Mouse (Mus musculus) gastrocnemius, postnatal 36 days (tissue): Measurements from ENCODE around the gene Tkfc. TPM values are rescaled to one million over a fixed set of nuclear protein-coding genes. Genes with fewer than 3 reads are reported as not detected.
A peak's percentile ranks its signal among the peaks of the same experiment; 100 is the strongest.

ENCODE experiments used
- DNase-seq, 2 experiments: peaks; one replicate each; pipeline ENCODE4 v3.0.0; 2022
- intact Hi-C: fragments of 180-260 bp; cut with DNase I; formaldehyde crosslinking; loops from one replicate; pipeline ENCODE4 v1.15.1; 2025
- long read RNA-seq, 2 experiments: library from polyadenylated mRNA; stranded (forward); transcript quantifications; one replicate each; pipeline ENCODE4 v2.0.0; 2021
- total RNA-seq, 2 experiments: library from RNA; stranded (reverse); gene quantifications; 2 replicates each; pipeline ENCODE4 v1.2.3; 2021

Tkfc gene
- 1 to 10 TPM; 2.4 to 4.0 TPM for total RNA-seq
- long read RNA-seq, experiment 1, partial matches to known transcripts, result 0 of 3 reads
- long read RNA-seq, experiment 1, other reads (novel, unspliced or antisense), result 3 of 3 reads
- long read RNA-seq, experiment 2, partial matches to known transcripts, result 0 of 6 reads
- long read RNA-seq, experiment 2, other reads (novel, unspliced or antisense), result 5 of 6 reads

DNA sequence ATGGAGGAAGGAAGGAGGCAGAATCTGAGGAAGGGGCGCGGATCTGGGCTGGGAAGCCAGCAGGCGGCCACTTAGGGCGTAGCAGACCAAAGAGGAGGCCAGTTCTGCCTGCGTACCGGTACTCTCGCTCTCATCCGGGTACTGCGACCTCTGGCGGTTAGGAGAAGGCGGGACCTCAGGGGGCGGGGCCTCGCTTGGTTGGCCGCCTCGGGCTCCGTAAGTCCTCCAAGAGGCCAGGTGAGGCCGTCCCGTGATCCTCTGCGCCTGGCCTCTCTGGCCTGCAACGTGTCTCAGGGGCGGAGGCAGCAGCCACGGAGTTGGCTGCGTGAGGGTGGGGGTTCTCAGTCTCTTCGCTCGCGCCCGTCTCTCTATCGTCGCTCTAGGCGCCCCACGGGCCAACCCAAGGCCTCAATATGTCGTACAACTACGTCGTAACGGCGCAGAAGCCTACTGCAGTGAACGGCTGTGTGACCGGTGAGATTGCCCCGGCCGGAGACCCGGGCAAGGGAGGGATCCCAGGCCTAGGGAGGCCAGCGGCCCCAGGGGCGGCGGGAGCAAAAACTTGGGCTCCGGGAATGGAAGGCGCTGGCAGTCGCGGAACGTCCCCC, at the start of gene Tkfc, which contains the start of gene Ddb1:
Tkfc (minus strand) TSS at position 362 of the 608 bp plus-strand sequence.
Ddb1 (plus strand) TSS at position 35 of the 608 bp plus-strand sequence.
- intact Hi-C loops, result no loop called here
- DNase-seq, result peak; percentile 98 to 99

DNA sequence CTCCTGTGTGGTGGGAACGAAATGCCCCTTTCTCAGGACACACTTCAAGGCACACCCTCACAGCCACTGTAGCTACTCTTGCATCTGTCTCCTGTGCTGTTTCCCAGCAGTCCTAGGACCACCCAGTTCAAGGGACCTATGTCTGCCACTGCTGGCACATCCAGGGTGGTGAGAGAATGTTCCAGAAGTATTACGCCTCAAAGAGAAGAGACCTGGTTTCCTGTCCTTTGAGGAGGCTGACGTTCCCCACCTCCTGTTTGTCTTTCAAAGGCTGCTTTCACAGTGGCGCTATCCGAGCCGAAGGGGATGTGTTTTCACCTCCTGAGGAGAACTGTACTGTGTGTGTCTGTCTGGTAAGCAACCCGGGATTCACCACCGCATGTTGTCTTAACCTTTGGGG, 42.7 kb upstream of the Tkfc start:
- DNase-seq, result no peak
- intact Hi-C loops, result no loop called here

DNA sequence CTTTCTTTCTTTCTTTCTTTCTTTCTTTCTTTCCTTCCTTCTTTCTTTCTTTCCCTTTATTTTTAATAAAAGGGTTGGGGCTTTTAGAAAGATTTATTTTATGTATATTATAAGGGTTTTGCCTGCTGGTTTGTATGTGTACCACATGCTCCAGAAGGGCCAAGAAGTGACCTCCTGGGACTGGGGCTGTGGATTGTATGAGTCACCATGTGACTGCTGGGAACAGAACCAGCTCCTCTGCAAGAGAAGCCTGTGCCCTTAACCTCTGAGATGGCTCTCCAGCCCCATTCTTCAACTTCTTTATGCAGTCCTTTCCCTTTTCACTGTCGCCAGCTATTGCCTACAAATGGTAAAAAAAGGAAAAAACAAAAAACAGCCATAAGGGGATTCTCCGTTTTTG, 40.2 kb upstream of the Tkfc start:
- DNase-seq, result no peak

DNA sequence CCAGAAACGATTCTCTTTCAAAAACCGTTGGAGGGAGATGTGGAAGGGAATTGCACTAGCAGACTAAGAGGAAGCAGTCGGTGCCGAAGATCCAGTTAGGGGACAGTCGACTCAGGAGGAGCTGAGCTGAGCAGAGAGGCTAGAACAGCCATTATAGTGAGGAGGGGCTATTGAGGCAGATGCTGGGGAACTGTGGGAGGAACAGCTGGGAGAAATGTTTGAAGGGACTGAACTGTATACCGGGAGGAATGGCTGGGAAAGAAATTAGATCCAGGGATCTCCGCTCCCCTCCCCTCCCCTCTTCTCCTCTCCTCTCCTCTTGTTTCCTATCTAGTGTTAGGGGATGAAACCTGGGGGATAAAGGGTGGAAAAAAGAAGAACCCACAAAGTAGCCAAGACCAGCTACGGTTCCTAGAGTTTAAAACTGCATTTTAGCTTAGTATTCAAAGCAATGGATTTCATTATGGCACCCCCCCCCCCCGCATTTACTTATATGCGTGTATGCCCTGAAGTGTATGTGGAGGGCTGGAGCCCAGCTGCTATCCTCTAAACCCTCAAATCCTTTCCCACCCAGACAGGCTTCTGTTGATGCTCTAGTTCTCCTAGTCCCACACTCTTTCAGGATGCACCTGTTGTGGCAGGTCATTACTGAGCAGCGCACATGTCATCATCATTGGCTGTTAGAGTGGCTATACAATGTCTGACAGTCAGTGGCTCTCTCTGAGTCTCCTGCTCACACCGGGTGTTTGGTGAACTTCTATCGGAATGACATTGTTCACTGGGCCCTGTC, 35.3 kb upstream of the Tkfc start:
- no peak for DNase-seq
- intact Hi-C loops, result no loop called here

More for the DNA sequence above, 40.2 kb upstream of the Tkfc start:
- intact Hi-C loops, result no loop called here

DNA sequence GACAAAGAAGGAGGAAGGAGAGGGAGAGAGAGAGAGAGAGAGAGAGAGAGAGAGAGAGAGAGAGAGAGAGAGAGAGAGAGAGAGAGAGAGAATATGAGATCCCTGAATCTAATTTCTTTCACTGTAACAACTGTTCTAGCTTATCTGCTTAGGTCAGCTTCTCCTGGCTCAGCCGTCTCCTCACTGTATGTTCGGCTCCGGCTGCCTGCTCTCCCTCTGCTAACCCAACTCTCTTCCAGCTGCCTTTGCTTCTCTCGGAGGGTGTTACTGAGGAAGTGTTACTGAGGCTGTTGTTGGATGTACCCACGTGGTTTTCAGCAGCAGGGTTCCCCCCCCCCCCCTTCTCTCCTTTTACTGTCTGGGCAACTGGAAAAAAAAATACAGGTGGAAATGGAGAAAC, 34.6 kb upstream of the Tkfc start:
- no peak for DNase-seq
- intact Hi-C loops, result no loop called here

DNA sequence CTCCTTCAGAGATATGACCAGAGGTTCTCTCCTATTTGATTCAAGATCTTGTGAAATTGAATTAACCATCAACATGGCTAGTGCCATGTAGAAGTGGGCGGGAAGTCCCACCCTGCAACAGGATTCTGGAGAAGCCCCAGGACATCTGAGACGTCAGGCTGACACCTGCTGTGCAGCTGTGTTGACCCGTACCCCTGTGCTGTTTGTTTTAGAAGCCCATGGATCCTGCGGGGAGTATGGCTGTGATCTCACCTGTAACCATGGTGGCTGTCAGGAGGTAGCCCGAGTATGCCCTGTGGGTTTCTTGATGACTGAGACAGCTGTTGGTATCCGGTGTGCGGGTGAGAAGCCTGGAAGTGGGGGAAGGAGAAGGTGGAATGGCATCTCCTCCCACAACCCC, 32.4 kb upstream of the Tkfc start:
- no peak for DNase-seq
- intact Hi-C loops, result no loop called here

DNA sequence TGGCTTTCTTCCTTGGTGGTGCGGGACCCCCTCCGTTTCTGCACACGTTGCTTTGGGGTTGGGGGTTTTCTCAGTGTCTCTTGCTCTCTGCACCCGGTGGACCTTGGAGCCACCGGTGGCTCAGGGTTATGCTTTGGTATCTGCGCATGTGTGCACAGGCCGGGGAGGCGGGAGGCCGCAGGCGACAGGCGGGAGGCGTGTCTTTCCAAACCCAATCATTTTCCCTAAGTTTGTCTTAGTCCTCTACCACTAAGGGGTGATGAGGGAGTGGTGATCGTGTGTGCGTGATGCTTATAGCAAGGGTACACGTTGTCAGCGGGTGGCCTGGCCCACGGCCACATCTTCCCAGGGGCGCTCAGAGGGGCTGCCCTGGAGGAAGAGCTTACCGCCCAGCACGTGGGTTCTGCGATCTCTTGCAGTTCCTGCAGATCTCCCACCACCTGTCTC, 29.4 kb upstream of the Tkfc start:
- peak in 1 of 2 experiments; percentile 28 for DNase-seq
- intact Hi-C loops, result no loop called here

DNA sequence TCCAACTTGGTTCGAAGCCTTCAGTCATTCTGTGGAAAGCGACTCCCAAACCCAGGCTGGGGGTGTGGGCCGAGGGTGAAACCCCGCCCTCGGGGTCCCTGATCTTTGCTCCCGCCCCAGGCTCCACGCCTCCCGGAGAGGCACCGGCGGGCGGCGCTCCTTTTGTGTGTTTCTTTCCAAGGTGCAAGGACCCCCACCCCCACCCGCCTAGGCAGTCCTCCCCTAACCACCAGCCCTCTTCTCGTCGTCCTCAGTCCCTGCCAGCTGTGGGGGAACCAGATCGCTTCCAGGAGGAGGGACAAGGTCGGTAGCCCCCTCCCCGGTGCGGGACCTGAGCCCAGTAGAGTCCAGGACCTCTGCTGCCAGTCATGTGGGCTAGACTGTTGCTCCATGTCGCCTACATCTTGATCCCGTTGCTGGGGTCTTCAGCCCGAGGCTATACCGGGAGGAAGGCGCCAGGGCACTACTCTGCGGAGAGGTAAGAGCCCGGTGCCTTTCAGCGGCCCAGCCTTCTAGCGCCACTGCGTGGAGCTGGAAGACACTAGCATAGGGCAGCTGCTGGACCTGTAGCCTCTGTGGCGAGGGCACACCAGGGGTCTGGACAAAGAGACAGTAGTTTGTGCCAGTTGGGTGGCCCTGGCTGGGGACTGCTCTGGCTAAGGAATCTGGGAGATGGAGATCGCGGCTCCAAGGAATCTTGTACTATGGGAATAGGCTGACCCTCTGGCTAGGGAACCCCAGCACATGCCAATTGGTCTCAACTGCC, 28.8 kb upstream of the Tkfc start, which contains the start of gene Vwce:
Vwce (plus strand) TSS at position 108 of the 766 bp plus-strand sequence.
- peak in 1 of 2 experiments; percentile 24 for DNase-seq

DNA sequence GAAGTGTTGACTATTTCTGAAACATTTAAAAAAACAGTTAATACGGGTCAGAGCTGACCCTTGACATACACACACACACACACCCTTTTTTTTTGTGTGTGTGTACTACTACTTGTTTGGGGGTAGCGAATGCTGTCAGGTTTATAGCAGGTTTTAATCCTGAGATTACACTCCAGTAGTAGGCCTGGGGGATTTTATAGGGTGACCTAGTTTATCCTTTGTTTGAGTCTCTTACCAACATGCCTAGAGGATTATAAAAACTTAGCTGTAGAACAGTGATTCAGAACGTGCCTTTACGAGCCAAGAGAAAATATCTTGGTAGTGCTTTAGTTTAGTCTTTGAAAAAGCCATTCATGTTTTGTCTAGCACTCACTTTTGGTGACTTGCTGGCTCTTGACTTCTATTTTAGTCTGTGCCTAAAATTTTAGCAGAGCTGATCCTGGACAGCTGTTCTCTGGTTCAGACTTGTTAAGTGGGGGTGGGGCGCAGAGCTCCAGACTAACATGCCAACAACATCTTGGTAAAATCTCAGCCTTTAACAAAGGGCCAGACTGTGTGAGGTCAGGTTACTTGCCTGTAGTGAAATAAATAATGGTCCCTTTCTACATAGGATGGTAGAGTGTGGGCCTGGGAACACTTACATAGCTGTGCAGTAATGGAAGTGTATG, 3.3 kb upstream of the Tkfc start:
- no peak for DNase-seq
- intact Hi-C loops, result no loop called here

More for the DNA sequence above, 28.8 kb upstream of the Tkfc start, which contains the start of gene Vwce:
- intact Hi-C loops, result no loop called here

DNA sequence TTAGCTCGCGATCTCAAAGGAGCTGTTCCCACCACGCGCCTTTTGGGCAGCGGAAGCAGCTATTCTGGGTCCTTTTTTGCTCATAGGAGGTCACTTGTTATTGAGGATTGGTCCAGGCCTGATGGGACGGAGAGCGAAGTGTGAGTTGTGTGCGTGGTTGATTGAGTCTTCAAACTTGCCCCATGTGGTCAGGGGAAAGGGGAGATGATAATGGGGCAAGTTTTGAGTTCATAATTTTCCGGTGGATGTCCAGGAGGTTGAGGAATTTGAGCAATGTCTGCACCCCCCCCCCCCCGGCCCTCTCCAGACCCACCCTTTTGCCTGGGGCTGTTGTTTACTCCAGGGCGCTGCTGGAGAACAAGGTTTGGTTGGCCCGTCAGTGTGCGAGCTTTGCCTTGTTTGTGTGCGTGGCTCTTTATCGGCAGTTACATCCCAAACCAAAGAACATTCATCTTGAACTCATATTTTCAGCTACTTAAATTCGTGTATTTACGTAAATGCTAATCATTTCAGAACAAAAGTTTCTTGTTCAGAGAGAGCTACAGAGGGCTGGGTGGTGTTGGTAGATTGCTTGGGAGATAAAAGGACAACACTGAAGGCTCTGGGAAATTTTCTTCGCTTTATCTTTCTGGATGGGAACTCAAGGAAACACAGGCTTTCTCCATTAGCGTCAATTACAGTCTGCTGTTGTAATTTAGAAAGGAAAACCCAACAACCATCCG, 608 bp upstream of the Tkfc start:
- intact Hi-C loops, result no loop called here
- DNase-seq, result no peak

DNA sequence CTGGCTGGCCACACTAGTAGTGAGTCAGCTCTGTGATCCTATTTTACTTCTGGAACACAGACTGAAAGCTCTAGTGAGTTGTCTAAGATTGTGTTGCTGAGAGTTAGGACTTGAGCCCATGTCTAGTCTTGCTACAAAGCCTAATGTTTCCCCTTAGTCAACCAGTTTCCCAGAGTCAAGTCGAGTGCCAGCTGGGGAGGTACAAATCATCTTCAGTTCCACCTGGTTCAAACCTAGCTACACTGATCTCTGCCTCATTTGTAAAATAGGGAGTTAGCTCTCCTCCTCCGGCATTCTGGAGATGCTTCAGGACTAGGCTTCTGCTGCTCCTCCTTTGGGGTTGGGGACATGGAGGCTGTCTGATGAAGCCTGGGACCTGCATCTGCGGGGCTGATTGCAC, 920 bp downstream of the Tkfc start:
- intact Hi-C loops, result loop anchor here (5.0 kb wide), 1 partner anchor 47 kb away; the partner anchor contains the start of gene Tmem216
- no peak for DNase-seq

DNA sequence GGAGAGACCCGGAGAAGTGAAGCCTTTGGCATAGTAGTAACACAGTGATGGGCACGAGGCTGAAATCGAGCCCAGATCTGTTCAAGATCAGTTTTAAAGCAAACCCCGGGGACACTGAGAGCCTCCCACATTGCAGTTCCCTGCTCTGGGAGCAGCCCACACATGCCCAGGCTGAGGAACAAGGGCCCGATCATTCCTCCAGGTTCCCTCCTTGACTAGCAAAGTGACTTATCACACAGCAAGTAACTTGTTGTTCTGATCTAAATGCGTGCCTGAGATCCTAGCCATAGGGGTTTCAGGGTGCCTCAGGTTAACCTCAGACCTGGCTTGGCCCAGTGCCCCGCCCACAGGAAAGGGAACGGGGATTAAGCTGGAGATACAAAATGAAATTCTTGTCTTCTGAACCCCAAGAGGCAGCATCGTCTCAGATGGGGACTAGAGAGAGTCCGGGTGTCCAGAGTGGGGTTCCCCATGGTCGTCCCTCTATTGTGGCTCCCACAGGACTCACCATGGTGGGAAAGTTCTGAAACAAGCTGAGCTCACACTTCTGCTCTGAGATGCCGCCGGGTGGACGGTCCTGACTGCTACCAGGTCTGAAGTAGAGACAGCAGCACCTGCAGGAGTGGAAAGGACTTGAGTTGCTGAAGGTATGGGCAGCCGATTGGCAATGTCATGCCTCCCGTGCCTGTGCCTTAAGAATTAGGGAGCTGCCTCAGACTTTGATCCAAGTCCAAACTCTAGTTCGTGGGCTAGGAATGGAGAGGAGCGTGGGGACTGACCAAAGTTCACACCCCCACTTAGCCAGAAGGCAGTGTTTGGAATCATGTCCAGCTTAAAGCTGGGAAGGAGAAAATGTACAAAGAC, 1.6 kb downstream of the Tkfc start:
- intact Hi-C loops, result loop anchor here (5.0 kb wide), 1 partner anchor 47 kb away; the partner anchor contains the start of gene Tmem216
- no peak for DNase-seq

DNA sequence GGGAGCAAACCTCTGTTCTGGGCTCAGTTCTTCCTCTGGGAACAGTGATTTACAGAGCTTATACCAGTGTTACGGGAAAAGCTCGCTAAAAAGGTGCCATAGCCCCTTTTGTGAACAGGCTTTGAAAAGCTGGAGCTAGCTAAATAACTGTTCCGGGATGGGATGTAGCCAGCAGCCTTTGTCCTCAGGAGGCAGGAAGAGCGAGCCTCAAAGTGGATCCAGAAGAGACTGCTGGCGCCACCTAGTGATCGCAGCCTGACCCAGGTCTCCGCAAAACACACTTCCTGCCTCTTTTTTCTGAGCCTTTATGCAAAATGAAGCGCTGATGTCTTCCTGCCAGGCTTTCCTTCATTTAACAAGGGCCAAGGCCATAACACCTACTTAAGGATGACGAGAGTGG, 2.7 kb downstream of the Tkfc start:
- intact Hi-C loops, result loop anchor here (5.0 kb wide), 1 partner anchor 45 kb away; the partner anchor contains the start of gene Tmem216
- peak; percentile 77 to 79 for DNase-seq

DNA sequence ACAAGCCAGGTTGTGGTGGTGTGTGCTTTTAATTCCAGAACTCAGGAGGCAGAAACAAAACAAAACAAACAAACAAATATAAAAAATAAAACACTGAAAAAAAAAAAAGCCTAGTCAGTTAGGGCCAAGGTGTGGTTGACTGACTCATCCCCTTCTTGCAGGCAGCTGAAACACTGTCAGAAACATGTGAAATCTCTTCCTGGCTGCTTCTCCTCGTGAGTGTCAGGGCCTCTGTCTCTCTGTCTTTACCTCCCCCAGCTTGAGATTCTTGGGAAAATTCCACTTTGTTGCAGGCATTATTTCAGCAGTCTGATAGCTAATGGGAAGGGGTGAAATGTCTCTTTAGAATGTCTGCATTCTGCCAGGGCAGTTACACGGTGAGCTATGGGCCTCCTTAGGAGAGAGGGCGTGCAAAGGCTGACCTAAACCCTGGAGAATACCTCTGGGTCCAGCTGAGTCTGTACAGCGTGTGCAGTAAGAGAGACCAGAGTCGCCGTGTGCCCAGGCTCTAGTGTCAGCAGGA, 3.1 kb downstream of the Tkfc start:
- intact Hi-C loops, result loop anchor here (5.0 kb wide), 1 partner anchor 45 kb away; the partner anchor contains the start of gene Tmem216
- DNase-seq, result no peak

DNA sequence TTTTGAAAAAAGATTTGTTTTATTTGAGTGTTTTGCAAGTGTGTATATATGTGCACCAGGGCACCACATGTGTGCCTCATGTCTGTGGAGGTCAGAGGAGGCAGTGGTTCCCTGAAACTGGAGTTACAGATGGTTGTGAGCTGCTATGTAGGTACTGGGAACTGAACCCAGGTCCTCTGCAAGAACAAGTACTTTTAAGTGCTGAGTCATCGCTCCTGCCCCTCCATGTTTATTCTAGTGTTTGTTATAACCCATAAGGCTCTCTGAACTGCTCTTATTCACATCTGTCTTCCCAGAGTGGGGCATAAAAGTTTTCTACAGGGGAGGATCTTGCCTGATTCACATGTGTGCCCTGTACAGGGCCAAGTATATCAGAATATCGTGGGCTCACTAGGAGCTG, 5.8 kb downstream of the Tkfc start:
- no peak for DNase-seq
- intact Hi-C loops, result loop anchor here (5.0 kb wide), 1 partner anchor 42 kb away; the partner anchor contains the start of gene Tmem216

DNA sequence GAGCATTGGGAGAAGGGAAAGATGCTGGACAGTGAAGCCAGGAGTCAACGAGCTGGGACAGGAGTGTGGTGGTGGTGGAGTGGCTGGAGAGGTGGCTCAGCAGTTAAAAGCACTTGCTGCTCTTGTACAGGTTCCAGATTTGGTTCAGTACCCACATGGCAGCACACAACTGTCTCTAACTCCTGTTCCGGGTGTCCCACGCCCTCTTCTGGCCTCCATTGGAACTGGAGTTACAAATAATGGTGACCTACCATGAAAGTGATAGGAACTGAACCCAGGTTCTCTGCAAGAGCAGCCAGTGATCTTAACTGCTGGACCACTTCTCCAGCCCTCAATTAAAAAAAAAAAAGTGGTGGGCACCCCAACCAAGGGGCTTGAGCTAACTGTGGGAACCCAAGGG, 7.3 kb downstream of the Tkfc start:
- intact Hi-C loops, result no loop called here
- no peak for DNase-seq

DNA sequence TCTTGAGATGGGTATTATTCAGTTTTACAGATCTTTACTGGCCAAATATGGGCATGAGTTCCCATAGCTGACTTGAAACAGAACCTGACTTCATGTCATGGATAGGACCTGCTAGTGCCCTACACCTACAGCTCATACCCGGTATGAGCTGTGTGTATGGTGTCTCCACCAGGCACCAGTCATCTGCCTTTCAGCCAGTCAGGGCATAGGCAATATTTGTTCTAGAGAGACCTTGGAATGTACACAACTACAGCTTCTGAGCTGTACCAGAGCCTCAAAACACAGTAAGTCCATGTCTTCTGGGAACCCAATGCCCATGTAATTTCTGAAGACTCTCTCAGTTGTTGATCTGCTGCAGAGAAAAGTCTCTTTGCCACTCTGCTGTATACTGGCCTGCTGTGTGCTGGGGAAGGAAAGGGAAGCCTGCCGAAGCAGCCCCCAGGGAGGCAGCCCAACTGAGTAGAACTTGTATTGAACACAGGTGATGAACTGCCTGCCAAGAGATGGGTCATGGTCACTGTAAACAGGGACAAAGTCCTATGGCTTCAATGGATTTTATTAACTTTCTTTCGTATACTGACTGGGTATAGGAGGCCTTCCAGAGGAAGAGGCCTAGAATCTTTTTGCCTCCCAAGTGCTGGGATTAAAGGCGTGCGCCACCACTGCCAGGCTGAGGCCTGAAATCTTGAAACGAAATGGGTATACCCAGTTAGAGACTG, 13.6 kb downstream of the Tkfc start:
- intact Hi-C loops, result no loop called here
- DNase-seq, result no peak
